Mouse (Mus musculus) heart, adult 2 months (tissue): Measurements from ENCODE around the gene Ptpn4. TPM values are rescaled to one million over a fixed set of nuclear protein-coding genes. Genes with fewer than 3 reads are reported as not detected.

Experiments
- DNase-seq, 2 experiments: peaks; one replicate each; pipeline ENCODE4 v3.0.0; 2021
- H3K27ac ChIP-seq: fragments of 200-600 bp; 2 replicates; pipeline ENCODE4 v1.8.1; 2022
- H3K27me3 ChIP-seq: fragments of 200-500 bp; 2 replicates; pipeline ENCODE4 v1.6.1; 2012; ENCODE audit warnings: mild to moderate bottlenecking, low read length, inconsistent platforms, mixed read lengths; ENCODE audit not compliant: control insufficient read depth, insufficient read depth
- H3K36me3 ChIP-seq: fragments of 200-500 bp; 2 replicates; pipeline ENCODE4 v1.6.1; 2012; ENCODE audit warnings: low read length, inconsistent platforms; ENCODE audit not compliant: control insufficient read depth, insufficient read depth
- H3K4me1 ChIP-seq: fragments of 200-500 bp; 2 replicates; pipeline ENCODE4 v1.6.1; 2011; ENCODE audit warnings: low read length; ENCODE audit not compliant: control insufficient read depth, insufficient read depth
- H3K4me3 ChIP-seq: fragments of 200-600 bp; 2 replicates; pipeline ENCODE4 v1.8.1; 2022
- H3K79me2 ChIP-seq: fragments of 200-500 bp; replicated peaks from 2 replicates; pipeline ENCODE4 v1.6.1; 2012; ENCODE audit warnings: mild to moderate bottlenecking, inconsistent platforms, low read length, moderate library complexity, mixed read lengths; ENCODE audit not compliant: control insufficient read depth, insufficient read depth
- H3K9ac ChIP-seq: fragments of 200-500 bp; 2 replicates; pipeline ENCODE4 v1.6.1; 2012; ENCODE audit warnings: low read depth, mild to moderate bottlenecking, control low read depth, inconsistent platforms, low read length, mixed read lengths
- CTCF ChIP-seq: fragments of 200-600 bp; IDR thresholded peaks from 2 replicates; pipeline ENCODE4 v1.8.1; 2022; ENCODE audit warnings: antibody characterized with exemption, mild to moderate bottlenecking, moderate library complexity
- EP300 ChIP-seq: fragments of 200-500 bp; IDR thresholded peaks from 2 replicates; pipeline ENCODE4 v1.6.1; 2011; ENCODE audit warnings: low read depth, low read length, control low read depth; ENCODE audit not compliant: insufficient read depth
- POLR2A ChIP-seq: fragments of 200-500 bp; IDR thresholded peaks from 2 replicates; pipeline ENCODE4 v1.6.1; 2011; ENCODE audit warnings: mild to moderate bottlenecking, low read depth, low read length, control low read depth; ENCODE audit not compliant: insufficient read depth
- WGBS: fragments of 180-500 bp; shearing (Covaris S2); methylation state at CpG from one replicate; pipeline ENCODE4 v1.1.7; 2018; 5-methylcytosine and 5-hydroxymethylcytosine counted together
- intact Hi-C: fragments of 180-260 bp; cut with DNase I; formaldehyde crosslinking; loops from one replicate; pipeline ENCODE4 v1.15.1; 2025
- polyA plus RNA-seq: library from polyadenylated mRNA; depleted of rRNA; stranded (reverse); fragments of >200 nt; gene quantifications from 2 replicates; pipeline ENCODE4 v1.2.3, GENCODE M21; 2012
- total RNA-seq, 2 experiments: library from RNA; stranded (reverse); gene quantifications; 2 replicates each; pipeline ENCODE4 v1.2.3; 2021

Ptpn4 gene
- total and polyA plus RNA-seq, 3 experiments = 4.8 to 33.0 (median 29.2) TPM

GRCm38 (mm10) chr1:119835726-119836478, 1.5 kb downstream of the Ptpn4 start:
- peak overlapping the region; percentile 91 for H3K4me3 ChIP-seq
- peak overlapping the region; percentile 85 for H3K27ac ChIP-seq
- 17% methylated on average over 9 of the region's 9 CpGs for WGBS

GRCm38 (mm10) chr1:119828160-119828559, 9.3 kb downstream of the Ptpn4 start:
- peak in 1 of 2 experiments; percentile 27 for DNase-seq
- Histone ChIP-seq H3K4me3 (no peak overlapping the region), H3K27me3 (no peaks in the 10 kb centered on the region), H3K4me1 (no peaks in the 10 kb centered on the region; the same call in 1 of the 2 replicates), H3K36me3 (peaks cover 9% of the 10 kb centered on the region; the same call in 1 of the 2 replicates), H3K27ac (peak overlapping the region; percentile 60), H3K9ac (no peak overlapping the region), H3K79me2 (no peaks in the 10 kb centered on the region; the same call in 1 of the 2 replicates)
- TF ChIP-seq POLR2A = no peak
- 73% methylated on average over 1 of the region's 1 CpGs for WGBS
- intact Hi-C loops = no loop called here

More at GRCm38 (mm10) chr1:119835726-119836478, 1.5 kb downstream of the Ptpn4 start:
- Histone ChIP-seq H3K9ac (peak overlapping the region; percentile 53; the same call in 1 of the 2 replicates), H3K36me3 (peaks cover 2% of the 10 kb centered on the region; the same call in 1 of the 2 replicates), H3K79me2 (no peaks in the 10 kb centered on the region), H3K4me1 (no peaks in the 10 kb centered on the region; the same call in 1 of the 2 replicates), H3K27me3 (no peaks in the 10 kb centered on the region)
- intact Hi-C loops = loop anchor here (5.0 to 10.0 kb wide), 2 partner anchors 286 to 331 kb away; partner anchors contain the start of genes 3110009E18Rik, Dbi and Ralb
- no peak for DNase-seq
- TF ChIP-seq CTCF (no peak), EP300 (no peak), POLR2A (no peak)

DNA sequence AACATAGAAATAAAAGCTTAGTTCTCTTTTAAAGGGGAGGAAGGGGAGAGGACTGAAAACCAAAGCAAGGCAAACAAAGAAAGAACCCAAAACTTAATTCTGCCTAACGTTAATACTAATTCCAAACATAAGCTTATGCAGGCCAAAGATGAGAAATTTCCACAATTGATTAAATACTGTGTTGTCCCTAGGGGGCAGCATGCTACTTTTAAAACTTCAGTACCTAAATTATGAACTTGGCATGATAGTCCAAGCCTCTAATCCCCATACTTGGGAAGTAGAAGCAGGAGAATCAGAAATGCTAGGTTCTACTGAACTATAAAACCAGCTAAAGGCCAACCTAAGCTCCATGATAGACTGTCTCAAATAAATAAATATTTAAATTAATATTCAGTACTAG, 18.7 kb downstream of the Ptpn4 start:
- Histone ChIP-seq H3K4me1 (peaks cover 3% of the 10 kb centered on the region), H3K9ac (no peak overlapping the region), H3K36me3 (no peaks in the 10 kb centered on the region), H3K27ac (no peak overlapping the region), H3K4me3 (no peak overlapping the region), H3K27me3 (no peaks in the 10 kb centered on the region), H3K79me2 (peaks cover 3% of the 10 kb centered on the region)
- TF ChIP-seq EP300 (no peak), CTCF (peak; percentile 82), POLR2A (no peak)
- 33% methylated on average over 1 of the region's 1 CpGs for WGBS
- intact Hi-C loops = loop anchor here (1.0 to 2.0 kb wide), 3 partner anchors 77 to 274 kb away; no protein-coding TSS in a partner anchor
- DNase-seq = no peak

DNA sequence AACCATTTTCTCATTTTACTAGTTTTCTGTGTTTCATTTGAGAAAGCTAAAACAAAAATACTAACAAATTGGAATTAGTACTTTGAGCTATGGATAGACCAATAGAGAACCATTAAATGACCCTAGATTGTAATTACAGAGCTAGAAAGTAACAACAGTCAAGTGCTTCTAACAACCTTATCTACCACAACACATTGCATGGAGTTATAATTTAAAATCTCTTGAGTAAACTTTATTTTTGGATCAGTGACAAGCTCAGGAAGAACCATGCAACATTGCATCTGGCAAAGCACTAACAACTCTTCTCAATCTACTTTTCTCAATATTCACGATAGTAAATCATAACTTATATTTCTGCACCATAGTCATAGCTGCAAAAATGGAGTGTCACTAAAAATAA, 29.7 kb downstream of the Ptpn4 start:
- intact Hi-C loops = no loop called here

GRCm38 (mm10) chr1:119805984-119806383, 31.4 kb downstream of the Ptpn4 start:
- Histone ChIP-seq H3K4me1 (no peaks in the 10 kb centered on the region), H3K4me3 (no peak overlapping the region), H3K27me3 (no peaks in the 10 kb centered on the region), H3K27ac (no peak overlapping the region), H3K36me3 (no peaks in the 10 kb centered on the region; the same call in 1 of the 2 replicates), H3K79me2 (no peaks in the 10 kb centered on the region), H3K9ac (no peak overlapping the region)
- WGBS = 82% methylated on average over 2 of the region's 2 CpGs
- TF ChIP-seq POLR2A (no peak), EP300 (no peak), CTCF (no peak)
- DNase-seq = no peak
- intact Hi-C loops = no loop called here

More for the DNA sequence above, 29.7 kb downstream of the Ptpn4 start:
- Histone ChIP-seq H3K4me3 (no peak overlapping the region), H3K27ac (no peak overlapping the region), H3K36me3 (no peaks in the 10 kb centered on the region), H3K27me3 (no peaks in the 10 kb centered on the region), H3K79me2 (no peaks in the 10 kb centered on the region), H3K9ac (no peak overlapping the region), H3K4me1 (no peaks in the 10 kb centered on the region)
- 47% methylated on average over 1 of the region's 1 CpGs for WGBS
- TF ChIP-seq CTCF (no peak), POLR2A (no peak), EP300 (no peak)
- no peak for DNase-seq

DNA sequence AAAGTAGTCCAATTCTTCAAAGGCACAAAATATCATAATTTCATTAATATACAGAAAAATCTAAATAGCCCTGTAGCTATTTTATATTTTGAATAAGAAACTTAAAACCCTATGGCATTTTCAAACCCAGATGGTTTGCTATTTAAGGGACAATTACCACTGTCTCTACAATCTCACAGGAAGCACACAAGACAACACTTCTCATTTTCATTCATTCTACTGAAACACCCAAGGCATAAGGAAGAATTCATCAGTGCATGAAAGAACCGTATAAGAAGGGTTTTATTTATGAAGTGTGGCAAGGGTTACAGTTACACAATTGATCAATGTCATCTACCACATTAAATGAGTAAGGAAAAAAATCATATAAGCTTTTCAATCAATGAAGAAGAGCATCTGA, 32.8 kb downstream of the Ptpn4 start:
- no peak overlapping the region for H3K4me3 ChIP-seq
- H3K27ac ChIP-seq = no peak overlapping the region
- H3K36me3 ChIP-seq = no peaks in the 10 kb centered on the region; the same call in 1 of the 2 replicates
- H3K4me1 ChIP-seq = no peaks in the 10 kb centered on the region
- DNase-seq = no peak
- H3K27me3 ChIP-seq = no peaks in the 10 kb centered on the region
- TF ChIP-seq EP300 = no peak
- TF ChIP-seq CTCF = no peak
- TF ChIP-seq POLR2A = no peak
- H3K79me2 ChIP-seq = no peaks in the 10 kb centered on the region
- intact Hi-C loops = no loop called here
- WGBS = 41% methylated on average over 1 of the region's 1 CpGs
- H3K9ac ChIP-seq = no peak overlapping the region
